Comparison of ENCODE assay signal across 9 mouse cellular contexts in genomic region chr6:28214658-28215267, GRCm38 (mm10).
DNase-seq lines count a peak whose midpoint lies in the region; ATAC-seq and TF ChIP-seq lines count a peak whose summit lies in the region.
"Had no signal": no experiment of that assay in that cellular context is flagged by ENCODE, and none has a peak within 500 bp of the region (broad histone marks: within the 10 kb centered on the region; RNA-seq: fewer than 3 reads in every experiment).

No protein-coding gene starts in this region.

- H3K9me3 ChIP-seq in E14TG2a.4 (ENCODE audit: low read length) = no peaks in the 10 kb centered on the region
- H3K9me3 ChIP-seq in liver, embryonic 11.5 days (ENCODE audit: control insufficient read depth, low read length) = no peaks in the 10 kb centered on the region

- H3K4me3 ChIP-seq in heart, adult 2 months = peak overlapping the region; percentile 56
- H3K4me3 ChIP-seq in E14TG2a.4 (replicated peaks; ENCODE audit: low read length) = peak overlapping the region; percentile 80
- H3K4me3 ChIP-seq in liver, embryonic 11.5 days (ENCODE audit: low read depth, low read length) = peak overlapping the region; percentile 56

- peak overlapping the region; percentile 77 for H3K9ac ChIP-seq in heart, adult 2 months (ENCODE audit: low read depth, low read length)
- peak overlapping the region; percentile 77 for H3K9ac ChIP-seq in liver, embryonic 11.5 days (ENCODE audit: low read depth, low read length)

- no peaks in the 10 kb centered on the region for H3K27me3 ChIP-seq in heart, adult 2 months (ENCODE audit: control insufficient read depth, insufficient read depth, low read length)
- H3K27me3 ChIP-seq in E14TG2a.4 (ENCODE audit: insufficient read depth, low read length) = peaks cover 38% of the 10 kb centered on the region
- no peaks in the 10 kb centered on the region for H3K27me3 ChIP-seq in liver, embryonic 11.5 days (replicated peaks; ENCODE audit: control insufficient read depth, insufficient read depth, low read length)

- 50% methylated on average over 13 of the region's 13 CpGs for WGBS in heart, adult 2 months
- 50% methylated on average over 13 of the region's 13 CpGs for WGBS in liver, embryonic 11.5 days

- no peak for TF ChIP-seq EP300 in heart, adult 2 months (IDR thresholded peaks at IDR 0.05; ENCODE audit: insufficient read depth, low read depth, low read length)

- H3K4me2 ChIP-seq in liver, embryonic 11.5 days = peak overlapping the region; percentile 66

- H3K27ac ChIP-seq in heart, adult 2 months = no peak overlapping the region
- H3K27ac ChIP-seq in liver, embryonic 11.5 days (ENCODE audit: low read depth, low read length) = no peak overlapping the region
- H3K27ac ChIP-seq: macrophage had no signal

- TF ChIP-seq CTCF in heart, adult 2 months (IDR thresholded peaks at IDR 0.05) = no peak
- TF ChIP-seq CTCF in E14TG2a.4 (conservative IDR thresholded peaks at IDR 0.05; ENCODE audit: low read length) = no peak

- H3K4me1 ChIP-seq in heart, adult 2 months (ENCODE audit: control insufficient read depth, insufficient read depth, low read length) = no peaks in the 10 kb centered on the region
- H3K4me1 ChIP-seq in E14TG2a.4 (replicated peaks; ENCODE audit: low read depth, low read length) = peaks cover 4% of the 10 kb centered on the region; the same call in 1 of the 2 replicates
- 0 out of 2 replicates have a peak, but pooled peaks cover 2% of the 10 kb centered on the region for H3K4me1 ChIP-seq in liver, embryonic 11.5 days (replicated peaks; ENCODE audit: control insufficient read depth, insufficient read depth, low read length)

- intact Hi-C loops in heart, adult 2 months (cut with DNase I) = loop anchor here (5.0 kb wide), 1 partner anchor 557 kb away; no protein-coding TSS in a partner anchor

- no peak for DNase-seq in heart, adult 2 months
- no peak for DNase-seq in heart, adult 9 months (ENCODE audit: low spot score in 2 of 2)
- no peak for DNase-seq in liver, embryonic 11.5 days (ENCODE audit: low spot score)
- DNase-seq in layer of hippocampus, postnatal 36 days = no peak
- DNase-seq in thymus, postnatal 10 days (ENCODE audit: low spot score in 2 of 2) = no peak

- TF ChIP-seq POLR2A in heart, adult 2 months (IDR thresholded peaks at IDR 0.05; ENCODE audit: insufficient read depth, low read depth, low read length) = no peak

- H3K36me3 ChIP-seq in heart, adult 2 months (ENCODE audit: control insufficient read depth, insufficient read depth, low read length) = no peaks in the 10 kb centered on the region
- H3K36me3 ChIP-seq in E14TG2a.4 (ENCODE audit: insufficient read depth, low read length) = no peaks in the 10 kb centered on the region
- H3K36me3 ChIP-seq in liver, embryonic 11.5 days (ENCODE audit: control insufficient read depth, insufficient read depth, low read length) = no peaks in the 10 kb centered on the region

- 0 out of 2 replicates have a peak, but pooled peaks have one; percentile 6 for ATAC-seq in erythroid progenitor cell, adult 5-6 weeks (replicated peaks; ENCODE audit: low FRiP score, poor library complexity, severe bottlenecking)
- 0 out of 2 replicates have a peak, but pooled peaks have one; percentile 6 for ATAC-seq in liver, embryonic 11.5 days (replicated peaks; ENCODE audit: low FRiP score)
- ATAC-seq in activated CD4-positive, CD25-positive, alpha-beta regulatory T cell, adult 4 months = no peak

- H3K79me2 ChIP-seq in heart, adult 2 months (replicated peaks; ENCODE audit: control insufficient read depth, insufficient read depth, low read length) = no peaks in the 10 kb centered on the region
